ENCODE assay signal across 8 mouse cellular contexts in the genomic region with DNA sequence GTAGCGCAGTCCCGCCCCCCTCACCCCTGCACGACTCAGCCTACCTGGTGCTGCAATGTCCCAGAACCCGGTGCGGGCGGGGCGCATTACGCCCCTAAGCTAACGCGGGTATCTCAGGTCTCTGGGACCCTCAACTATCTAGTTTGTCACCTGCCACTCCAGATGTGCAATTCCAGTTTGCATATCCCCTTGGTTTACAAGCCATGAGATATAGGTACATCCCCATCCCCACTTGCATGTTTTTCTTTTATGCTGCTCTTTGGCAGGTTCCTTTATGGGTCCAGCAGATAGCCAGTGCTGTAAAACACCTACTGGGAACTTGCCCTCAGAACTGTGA. TPM values are rescaled to one million over a fixed set of nuclear protein-coding genes. Genes with fewer than 3 reads are reported as not detected.
DNase-seq lines count a peak whose midpoint lies in the region; ATAC-seq and TF ChIP-seq lines count a peak whose summit lies in the region.

No protein-coding gene starts in this region.

- ATAC-seq in lung, embryonic 16.5 days (ENCODE audit: low read depth), result no peak
- ATAC-seq in embryonic facial prominence, embryonic 14.5 days (ENCODE audit: low read depth), result peak; percentile 1; the same call in 1 of the 2 replicates
- ATAC-seq in intestine, postnatal 0 days, result no peak
- ATAC-seq in neural tube, embryonic 15.5 days (ENCODE audit: low FRiP score), result no peak

- no peak for DNase-seq in lung, postnatal 10 days
- DNase-seq in embryonic facial prominence, embryonic 14.5 days (ENCODE audit: low spot score), result no peak
- no peak for DNase-seq in natural killer cell, adult 2 months (ENCODE audit: low spot score in 2 of 2)
- no peak for DNase-seq in adrenal gland, postnatal 14 days
- DNase-seq in gastrocnemius, adult 8-10 months (ENCODE audit: low spot score in 2 of 2), result no peak

- H3K27ac ChIP-seq in lung, embryonic 16.5 days (ENCODE audit: low read length), result peak overlapping the region; percentile 70
- peak overlapping the region; percentile 73; the same call in 1 of the 2 replicates for H3K27ac ChIP-seq in embryonic facial prominence, embryonic 14.5 days (replicated peaks; ENCODE audit: low read depth, low read length)
- no peak overlapping the region for H3K27ac ChIP-seq in intestine, postnatal 0 days (ENCODE audit: low read depth, low read length)
- H3K27ac ChIP-seq in neural tube, embryonic 15.5 days (replicated peaks), result peak overlapping the region; percentile 97

- H3K27me3 ChIP-seq in lung, embryonic 16.5 days (ENCODE audit: control insufficient read depth, insufficient read depth, low read depth, low read length), result peaks cover 34% of the 10 kb centered on the region
- H3K27me3 ChIP-seq in embryonic facial prominence, embryonic 14.5 days (replicated peaks; ENCODE audit: control insufficient read depth, insufficient read depth, low read length), result peaks cover 24% of the 10 kb centered on the region
- H3K27me3 ChIP-seq in intestine, postnatal 0 days (replicated peaks; ENCODE audit: control insufficient read depth, insufficient read depth, low read length), result peaks cover 26% of the 10 kb centered on the region; the same call in 1 of the 2 replicates
- no peaks in the 10 kb centered on the region for H3K27me3 ChIP-seq in neural tube, embryonic 15.5 days (replicated peaks)

- peaks cover 35% of the 10 kb centered on the region for H3K4me1 ChIP-seq in lung, embryonic 16.5 days (replicated peaks; ENCODE audit: control insufficient read depth, insufficient read depth, low read length)
- H3K4me1 ChIP-seq in embryonic facial prominence, embryonic 14.5 days (ENCODE audit: control insufficient read depth, insufficient read depth, low read length), result peaks cover 23% of the 10 kb centered on the region
- H3K4me1 ChIP-seq in intestine, postnatal 0 days (replicated peaks; ENCODE audit: control insufficient read depth, insufficient read depth, low read length), result peaks cover 10% of the 10 kb centered on the region; the same call in 1 of the 2 replicates
- peaks cover 66% of the 10 kb centered on the region for H3K4me1 ChIP-seq in neural tube, embryonic 15.5 days

- peaks cover 9% of the 10 kb centered on the region for H3K36me3 ChIP-seq in lung, embryonic 16.5 days (ENCODE audit: control insufficient read depth, insufficient read depth, low read length)
- H3K36me3 ChIP-seq in embryonic facial prominence, embryonic 14.5 days (ENCODE audit: control insufficient read depth, insufficient read depth, low read length), result peaks cover 21% of the 10 kb centered on the region
- peaks cover 12% of the 10 kb centered on the region for H3K36me3 ChIP-seq in intestine, postnatal 0 days (ENCODE audit: control insufficient read depth, insufficient read depth)
- H3K36me3 ChIP-seq in neural tube, embryonic 15.5 days, result peaks cover 24% of the 10 kb centered on the region

- peak overlapping the region; percentile 74 for H3K4me3 ChIP-seq in lung, embryonic 16.5 days (ENCODE audit: low read length)
- peak overlapping the region; percentile 69 for H3K4me3 ChIP-seq in embryonic facial prominence, embryonic 14.5 days (ENCODE audit: low read depth, low read length)
- H3K4me3 ChIP-seq in intestine, postnatal 0 days (ENCODE audit: low read depth, low read length), result peak overlapping the region; percentile 57
- peak overlapping the region; percentile 79 for H3K4me3 ChIP-seq in neural tube, embryonic 15.5 days (replicated peaks)

- H3K9me3 ChIP-seq in lung, embryonic 16.5 days (ENCODE audit: control insufficient read depth, low read length), result no peaks in the 10 kb centered on the region
- H3K9me3 ChIP-seq in embryonic facial prominence, embryonic 14.5 days (ENCODE audit: control insufficient read depth, low read length), result 0 out of 2 replicates have a peak, but pooled peaks cover 3% of the 10 kb centered on the region
- no peaks in the 10 kb centered on the region for H3K9me3 ChIP-seq in intestine, postnatal 0 days (ENCODE audit: control insufficient read depth)
- H3K9me3 ChIP-seq in neural tube, embryonic 15.5 days (replicated peaks), result no peaks in the 10 kb centered on the region

- peak overlapping the region; percentile 79 for H3K9ac ChIP-seq in lung, embryonic 16.5 days (ENCODE audit: low read length)
- peak overlapping the region; percentile 76 for H3K9ac ChIP-seq in embryonic facial prominence, embryonic 14.5 days (ENCODE audit: low read depth, low read length)
- H3K9ac ChIP-seq in intestine, postnatal 0 days (ENCODE audit: low read depth, low read length), result peak overlapping the region; percentile 60
- peak overlapping the region; percentile 76 for H3K9ac ChIP-seq in neural tube, embryonic 15.5 days (replicated peaks)

- H3K4me2 ChIP-seq in lung, embryonic 16.5 days (ENCODE audit: low read depth, low read length), result peak overlapping the region; percentile 100
- peak overlapping the region; percentile 96 for H3K4me2 ChIP-seq in embryonic facial prominence, embryonic 14.5 days (ENCODE audit: low read depth, low read length)
- H3K4me2 ChIP-seq in intestine, postnatal 0 days (replicated peaks; ENCODE audit: low read depth), result peak overlapping the region; percentile 98
- peak overlapping the region; percentile 89 for H3K4me2 ChIP-seq in neural tube, embryonic 15.5 days

- 0% methylated on average over 10 of the region's 10 CpGs for WGBS in lung, embryonic 16.5 days
- 5% methylated on average over 7 of the region's 10 CpGs for WGBS in embryonic facial prominence, embryonic 14.5 days
- 0% methylated on average over 9 of the region's 10 CpGs for WGBS in intestine, postnatal 0 days
- WGBS in neural tube, embryonic 15.5 days, result 0% methylated on average over 10 of the region's 10 CpGs

- TF ChIP-seq CTCF in intestine, postnatal 0 days (IDR thresholded peaks at IDR 0.05; ENCODE audit: low read depth), result no peak

RNA-seq across cellular contexts. Expression of a gene that starts 1.0 kb away (rescaled TPM):
- 534 and 552 TPM in 2 replicates for polyA plus RNA-seq in lung, embryonic 16.5 days (2015; fragmentation: Nextera tagmentation; extraction: Ambion mirVana)
- 474 and 475 TPM in 2 replicates for polyA plus RNA-seq in embryonic facial prominence, embryonic 14.5 days (2014; fragmentation: Nextera tagmentation; extraction: Ambion mirVana)
- polyA plus RNA-seq in intestine, postnatal 0 days (2015; fragmentation: Nextera tagmentation; extraction: Ambion mirVana), result 1,009 and 1,013 TPM in 2 replicates
- polyA plus RNA-seq in neural tube, embryonic 15.5 days (2015; fragmentation: Nextera tagmentation; extraction: Ambion mirVana), result 553 and 558 TPM in 2 replicates
- total RNA-seq in adrenal gland, postnatal 14 days (2021), result 920 and 980 TPM in 2 replicates
- total RNA-seq in gastrocnemius, adult 8-10 months (2022), result 100 to 1,000 TPM; 525 to 571 (median 544) TPM

RNA-seq across cellular contexts. Expression of a gene that starts 1.2 kb away (rescaled TPM):
- 3.9 and 5.6 TPM in 2 replicates for polyA plus RNA-seq in lung, embryonic 16.5 days (2015; fragmentation: Nextera tagmentation; extraction: Ambion mirVana)
- 7.3 and 9.0 TPM in 2 replicates for polyA plus RNA-seq in embryonic facial prominence, embryonic 14.5 days (2014; fragmentation: Nextera tagmentation; extraction: Ambion mirVana)
- 2.1 and 2.7 TPM in 2 replicates for polyA plus RNA-seq in intestine, postnatal 0 days (2015; fragmentation: Nextera tagmentation; extraction: Ambion mirVana)
- polyA plus RNA-seq in neural tube, embryonic 15.5 days (2015; fragmentation: Nextera tagmentation; extraction: Ambion mirVana), result 91.9 and 93.0 TPM in 2 replicates
- total RNA-seq in adrenal gland, postnatal 14 days (2021), result 69.9 and 137 TPM in 2 replicates
- total RNA-seq in gastrocnemius, adult 8-10 months (2022), result 1 to 10 TPM; 1.9 to 4.0 (median 2.9) TPM

RNA-seq across cellular contexts. Expression of a gene that starts 8.7 kb away (rescaled TPM):
- polyA plus RNA-seq in lung, embryonic 16.5 days (2015; fragmentation: Nextera tagmentation; extraction: Ambion mirVana), result 11.8 and 12.9 TPM in 2 replicates
- 34.2 and 37.0 TPM in 2 replicates for polyA plus RNA-seq in embryonic facial prominence, embryonic 14.5 days (2014; fragmentation: Nextera tagmentation; extraction: Ambion mirVana)
- 18.1 and 19.5 TPM in 2 replicates for polyA plus RNA-seq in intestine, postnatal 0 days (2015; fragmentation: Nextera tagmentation; extraction: Ambion mirVana)
- polyA plus RNA-seq in neural tube, embryonic 15.5 days (2015; fragmentation: Nextera tagmentation; extraction: Ambion mirVana), result 19.4 and 20.5 TPM in 2 replicates
- 114 and 140 TPM in 2 replicates for total RNA-seq in adrenal gland, postnatal 14 days (2021)
- 10 to 100 TPM; 20.8 to 36.0 (median 29.5) TPM for total RNA-seq in gastrocnemius, adult 8-10 months (2022)

RNA-seq across cellular contexts. Expression of a gene that starts 23.8 kb away (rescaled TPM):
- 18.6 and 23.3 TPM in 2 replicates for polyA plus RNA-seq in lung, embryonic 16.5 days (2015; fragmentation: Nextera tagmentation; extraction: Ambion mirVana)
- 32.6 and 32.7 TPM in 2 replicates for polyA plus RNA-seq in embryonic facial prominence, embryonic 14.5 days (2014; fragmentation: Nextera tagmentation; extraction: Ambion mirVana)
- 11.7 and 12.4 TPM in 2 replicates for polyA plus RNA-seq in intestine, postnatal 0 days (2015; fragmentation: Nextera tagmentation; extraction: Ambion mirVana)
- polyA plus RNA-seq in neural tube, embryonic 15.5 days (2015; fragmentation: Nextera tagmentation; extraction: Ambion mirVana), result 16.9 and 17.3 TPM in 2 replicates
- total RNA-seq in adrenal gland, postnatal 14 days (2021), result 138 and 147 TPM in 2 replicates
- total RNA-seq in gastrocnemius, adult 8-10 months (2022), result 100 to 1,000 TPM; 157 to 173 (median 162) TPM

RNA-seq across cellular contexts. Expression of a gene that starts 26.4 kb away (rescaled TPM):
- 73.4 and 83.4 TPM in 2 replicates for polyA plus RNA-seq in lung, embryonic 16.5 days (2015; fragmentation: Nextera tagmentation; extraction: Ambion mirVana)
- 59.7 and 88.3 TPM in 2 replicates for polyA plus RNA-seq in embryonic facial prominence, embryonic 14.5 days (2014; fragmentation: Nextera tagmentation; extraction: Ambion mirVana)
- polyA plus RNA-seq in intestine, postnatal 0 days (2015; fragmentation: Nextera tagmentation; extraction: Ambion mirVana), result 222 and 228 TPM in 2 replicates
- polyA plus RNA-seq in neural tube, embryonic 15.5 days (2015; fragmentation: Nextera tagmentation; extraction: Ambion mirVana), result 284 and 345 TPM in 2 replicates
- total RNA-seq in adrenal gland, postnatal 14 days (2021), result 67.6 and 106 TPM in 2 replicates
- 10 to 100 TPM; 23.4 to 49.1 (median 31.4) TPM for total RNA-seq in gastrocnemius, adult 8-10 months (2022)
